Mouse (Mus musculus) small intestine, adult 2 months (tissue): Measurements from ENCODE around the gene Dnaja2. TPM values are rescaled to one million over a fixed set of nuclear protein-coding genes. Genes with fewer than 3 reads are reported as not detected.
A peak's percentile ranks its signal among the peaks of the same experiment; 100 is the strongest.

Source experiments
- H3K27ac ChIP-seq: fragments of 200-500 bp; 2 replicates; pipeline ENCODE4 v1.5.1; 2012; ENCODE audit warnings: low read depth, low read length, control low read depth, inconsistent platforms; ENCODE audit not compliant: insufficient read depth
- H3K27me3 ChIP-seq: fragments of 200-500 bp; 2 replicates; pipeline ENCODE4 v1.6.1; 2012; ENCODE audit warnings: mild to moderate bottlenecking, moderate library complexity, low read length, inconsistent platforms; ENCODE audit not compliant: control insufficient read depth, insufficient read depth
- H3K36me3 ChIP-seq: fragments of 200-500 bp; 2 replicates; pipeline ENCODE4 v1.6.1; 2012; ENCODE audit warnings: mild to moderate bottlenecking, low read length, control low read depth, inconsistent platforms; ENCODE audit not compliant: control insufficient read depth, insufficient read depth
- H3K4me1 ChIP-seq: fragments of 200-500 bp; 2 replicates; pipeline ENCODE4 v1.6.1; 2012; ENCODE audit warnings: low read length, inconsistent platforms, mixed read lengths; ENCODE audit not compliant: control insufficient read depth, insufficient read depth, insufficient read length
- H3K4me3 ChIP-seq: fragments of 200-500 bp; 2 replicates; pipeline ENCODE4 v1.5.1; 2012; ENCODE audit warnings: low read depth, mild to moderate bottlenecking, control low read depth, inconsistent platforms, low read length, moderate library complexity
- CTCF ChIP-seq: fragments of 200-500 bp; IDR thresholded peaks from 2 replicates; pipeline ENCODE4 v1.5.1; 2012; ENCODE audit warnings: low read depth, mild to moderate bottlenecking, control low read depth, inconsistent platforms, low read length, moderate library complexity, mixed read lengths; ENCODE audit not compliant: insufficient replicate concordance, insufficient read length; ENCODE audit errors: extremely low read depth
- POLR2A ChIP-seq: fragments of 200-500 bp; IDR thresholded peaks from 2 replicates; pipeline ENCODE4 v1.6.1; 2012; ENCODE audit warnings: low read depth, mild to moderate bottlenecking, control low read depth, inconsistent platforms, low read length, moderate library complexity
- WGBS: fragments of 180-500 bp; shearing (Covaris S2); methylation state at CpG from one replicate; pipeline ENCODE4 v1.1.7; 2018; 5-methylcytosine and 5-hydroxymethylcytosine counted together
- polyA plus RNA-seq: library from polyadenylated mRNA; depleted of rRNA; stranded (reverse); fragments of >200 nt; gene quantifications from 2 replicates; pipeline ENCODE4 v1.2.3, GENCODE M21; 2012

Dnaja2 gene
- polyA plus RNA-seq, 1 experiment, result 10.3 TPM

GRCm38 (mm10) chr8:85530717-85531116 is 24.4 kb downstream of the Dnaja2 start:
- H3K36me3 ChIP-seq, result no peaks in the 10 kb centered on the region
- no peaks in the 10 kb centered on the region for H3K27me3 ChIP-seq
- no peak overlapping the region for H3K4me3 ChIP-seq
- 93% methylated on average over 1 of the region's 1 CpGs for WGBS
- TF ChIP-seq POLR2A (no peak), CTCF (no peak)
- H3K27ac ChIP-seq, result no peak overlapping the region
- H3K4me1 ChIP-seq, result no peaks in the 10 kb centered on the region

GRCm38 (mm10) chr8:85528959-85529358 is 26.2 kb downstream of the Dnaja2 start:
- no peaks in the 10 kb centered on the region for H3K36me3 ChIP-seq
- H3K27ac ChIP-seq, result no peak overlapping the region
- H3K4me3 ChIP-seq, result no peak overlapping the region
- TF ChIP-seq POLR2A (no peak), CTCF (no peak)
- WGBS, result 46% methylated on average over 3 of the region's 3 CpGs
- H3K27me3 ChIP-seq, result no peaks in the 10 kb centered on the region
- no peaks in the 10 kb centered on the region for H3K4me1 ChIP-seq

GRCm38 (mm10) chr8:85526105-85526504 is 29.0 kb downstream of the Dnaja2 start:
- WGBS, result 23% methylated on average over 6 of the region's 6 CpGs
- Histone ChIP-seq H3K27me3 (no peaks in the 10 kb centered on the region), H3K36me3 (no peaks in the 10 kb centered on the region), H3K27ac (no peak overlapping the region), H3K4me3 (no peak overlapping the region), H3K4me1 (no peaks in the 10 kb centered on the region)
- TF ChIP-seq POLR2A (no peak), CTCF (peak; percentile 88; the same call in 1 of the 2 replicates)

GRCm38 (mm10) chr8:85524086-85524485 is 31.1 kb downstream of the Dnaja2 start:
- Histone ChIP-seq H3K27me3 (no peaks in the 10 kb centered on the region), H3K4me3 (no peak overlapping the region), H3K36me3 (no peaks in the 10 kb centered on the region), H3K27ac (no peak overlapping the region), H3K4me1 (no peaks in the 10 kb centered on the region)
- 92% methylated on average over 7 of the region's 7 CpGs for WGBS
- TF ChIP-seq POLR2A (no peak), CTCF (no peak)

- no peaks in the 10 kb centered on the region for H3K4me1 ChIP-seq
- H3K4me3 ChIP-seq, result no peak overlapping the region
- no peak overlapping the region for H3K27ac ChIP-seq
- H3K27me3 ChIP-seq, result no peaks in the 10 kb centered on the region
- WGBS, result 88% methylated on average over 8 of the region's 8 CpGs
- H3K36me3 ChIP-seq, result no peaks in the 10 kb centered on the region
- no peak for TF ChIP-seq CTCF
- no peak for TF ChIP-seq POLR2A
Observed at GRCm38 (mm10) chr8:85521332-85521731, 33.8 kb downstream of the Dnaja2 start.

- H3K27ac ChIP-seq, result no peak overlapping the region
- no peaks in the 10 kb centered on the region for H3K36me3 ChIP-seq
- no peak overlapping the region for H3K4me3 ChIP-seq
- TF ChIP-seq POLR2A (no peak), CTCF (no peak)
- H3K27me3 ChIP-seq, result no peaks in the 10 kb centered on the region
- no peaks in the 10 kb centered on the region for H3K4me1 ChIP-seq
- 94% methylated on average over 4 of the region's 4 CpGs for WGBS
Observed at GRCm38 (mm10) chr8:85520586-85520985, 34.6 kb downstream of the Dnaja2 start.

GRCm38 (mm10) chr8:85517956-85518355 is 37.2 kb downstream of the Dnaja2 start:
- no peak overlapping the region for H3K27ac ChIP-seq
- 89% methylated on average over 10 of the region's 10 CpGs for WGBS
- H3K4me3 ChIP-seq, result no peak overlapping the region
- no peaks in the 10 kb centered on the region for H3K27me3 ChIP-seq
- H3K36me3 ChIP-seq, result no peaks in the 10 kb centered on the region
- no peaks in the 10 kb centered on the region for H3K4me1 ChIP-seq
- TF ChIP-seq CTCF, result no peak
- TF ChIP-seq POLR2A, result no peak

- no peak overlapping the region for H3K4me3 ChIP-seq
- H3K27ac ChIP-seq, result no peak overlapping the region
- H3K4me1 ChIP-seq, result no peaks in the 10 kb centered on the region
- no peaks in the 10 kb centered on the region for H3K36me3 ChIP-seq
- TF ChIP-seq POLR2A, result no peak
- no peak for TF ChIP-seq CTCF
- no peaks in the 10 kb centered on the region for H3K27me3 ChIP-seq
- WGBS, result 73% methylated on average over 4 of the region's 4 CpGs
Observed at GRCm38 (mm10) chr8:85517336-85517735, 37.8 kb downstream of the Dnaja2 start.
